Mouse (Mus musculus): ENCODE data around the gene Gm49601. TPM values are rescaled to one million over a fixed set of nuclear protein-coding genes. Genes with fewer than 3 reads are reported as not detected.

The Gm49601 gene
- polyA plus RNA-seq, 1 experiment, result not detected

- H3K27ac ChIP-seq (ENCODE audit: insufficient read depth, low read depth, low read length), result no peak overlapping the region
- TF ChIP-seq POLR2A (IDR thresholded peaks at IDR 0.05; ENCODE audit: borderline replicate concordance, low read depth, low read length), result no peak
- TF ChIP-seq CTCF (IDR thresholded peaks at IDR 0.05; ENCODE audit: low read depth, low read length), result peak; percentile 90
- no peaks in the 10 kb centered on the region for H3K4me1 ChIP-seq (ENCODE audit: control insufficient read depth, insufficient read depth, low read length)
- H3K4me3 ChIP-seq (ENCODE audit: insufficient read depth, low read length), result peak overlapping the region; percentile 29; the same call in 1 of the 2 replicates
Measured at GRCm38 (mm10) chr16:18617370-18618065, 8.7 kb downstream of the Gm49601 start.

- no peak overlapping the region for H3K27ac ChIP-seq (ENCODE audit: insufficient read depth, low read depth, low read length)
- TF ChIP-seq POLR2A (IDR thresholded peaks at IDR 0.05; ENCODE audit: borderline replicate concordance, low read depth, low read length) (no peak), CTCF (IDR thresholded peaks at IDR 0.05; ENCODE audit: low read depth, low read length) (no peak)
- no peak overlapping the region for H3K4me3 ChIP-seq (ENCODE audit: insufficient read depth, low read length)
- H3K4me1 ChIP-seq (ENCODE audit: control insufficient read depth, insufficient read depth, low read length), result no peaks in the 10 kb centered on the region
Measured at GRCm38 (mm10) chr16:18613301-18613700, 12.9 kb downstream of the Gm49601 start.

- H3K4me1 ChIP-seq (ENCODE audit: control insufficient read depth, insufficient read depth, low read length), result no peaks in the 10 kb centered on the region
- TF ChIP-seq CTCF (IDR thresholded peaks at IDR 0.05; ENCODE audit: low read depth, low read length), result no peak
- no peak for TF ChIP-seq POLR2A (IDR thresholded peaks at IDR 0.05; ENCODE audit: borderline replicate concordance, low read depth, low read length)
- no peak overlapping the region for H3K27ac ChIP-seq (ENCODE audit: insufficient read depth, low read depth, low read length)
- H3K4me3 ChIP-seq (ENCODE audit: insufficient read depth, low read length), result no peak overlapping the region
Measured at GRCm38 (mm10) chr16:18611752-18612151, 14.5 kb downstream of the Gm49601 start.

- TF ChIP-seq CTCF (IDR thresholded peaks at IDR 0.05; ENCODE audit: low read depth, low read length) (no peak), POLR2A (IDR thresholded peaks at IDR 0.05; ENCODE audit: borderline replicate concordance, low read depth, low read length) (no peak)
- no peak overlapping the region for H3K27ac ChIP-seq (ENCODE audit: insufficient read depth, low read depth, low read length)
- H3K4me1 ChIP-seq (ENCODE audit: control insufficient read depth, insufficient read depth, low read length), result no peaks in the 10 kb centered on the region
- H3K4me3 ChIP-seq (ENCODE audit: insufficient read depth, low read length), result no peak overlapping the region
Measured at GRCm38 (mm10) chr16:18609099-18609498, 17.1 kb downstream of the Gm49601 start.

GRCm38 (mm10) chr16:18608226-18608625 is 18.0 kb downstream of the Gm49601 start:
- TF ChIP-seq CTCF (IDR thresholded peaks at IDR 0.05; ENCODE audit: low read depth, low read length) (no peak), POLR2A (IDR thresholded peaks at IDR 0.05; ENCODE audit: borderline replicate concordance, low read depth, low read length) (no peak)
- no peak overlapping the region for H3K27ac ChIP-seq (ENCODE audit: insufficient read depth, low read depth, low read length)
- no peak overlapping the region for H3K4me3 ChIP-seq (ENCODE audit: insufficient read depth, low read length)
- no peaks in the 10 kb centered on the region for H3K4me1 ChIP-seq (ENCODE audit: control insufficient read depth, insufficient read depth, low read length)

- TF ChIP-seq CTCF (IDR thresholded peaks at IDR 0.05; ENCODE audit: low read depth, low read length) (no peak), POLR2A (IDR thresholded peaks at IDR 0.05; ENCODE audit: borderline replicate concordance, low read depth, low read length) (no peak)
- Histone ChIP-seq H3K27ac (ENCODE audit: insufficient read depth, low read depth, low read length) (no peak overlapping the region), H3K4me1 (ENCODE audit: control insufficient read depth, insufficient read depth, low read length) (no peaks in the 10 kb centered on the region), H3K4me3 (ENCODE audit: insufficient read depth, low read length) (no peak overlapping the region)
Measured at GRCm38 (mm10) chr16:18605705-18606104, 20.5 kb downstream of the Gm49601 start.

GRCm38 (mm10) chr16:18604267-18604701 is 21.9 kb downstream of the Gm49601 start:
- no peak overlapping the region for H3K4me3 ChIP-seq (ENCODE audit: insufficient read depth, low read length)
- no peak overlapping the region for H3K27ac ChIP-seq (ENCODE audit: insufficient read depth, low read depth, low read length)
- H3K4me1 ChIP-seq (ENCODE audit: control insufficient read depth, insufficient read depth, low read length), result no peaks in the 10 kb centered on the region
- TF ChIP-seq CTCF (IDR thresholded peaks at IDR 0.05; ENCODE audit: low read depth, low read length) (no peak), POLR2A (IDR thresholded peaks at IDR 0.05; ENCODE audit: borderline replicate concordance, low read depth, low read length) (no peak)

GRCm38 (mm10) chr16:18601447-18601846 is 24.8 kb downstream of the Gm49601 start:
- TF ChIP-seq CTCF (IDR thresholded peaks at IDR 0.05; ENCODE audit: low read depth, low read length) (no peak), POLR2A (IDR thresholded peaks at IDR 0.05; ENCODE audit: borderline replicate concordance, low read depth, low read length) (no peak)
- no peaks in the 10 kb centered on the region for H3K4me1 ChIP-seq (ENCODE audit: control insufficient read depth, insufficient read depth, low read length)
- H3K4me3 ChIP-seq (ENCODE audit: insufficient read depth, low read length), result no peak overlapping the region
- no peak overlapping the region for H3K27ac ChIP-seq (ENCODE audit: insufficient read depth, low read depth, low read length)

- no peaks in the 10 kb centered on the region for H3K4me1 ChIP-seq (ENCODE audit: control insufficient read depth, insufficient read depth, low read length)
- H3K4me3 ChIP-seq (ENCODE audit: insufficient read depth, low read length), result no peak overlapping the region
- no peak for TF ChIP-seq CTCF (IDR thresholded peaks at IDR 0.05; ENCODE audit: low read depth, low read length)
- TF ChIP-seq POLR2A (IDR thresholded peaks at IDR 0.05; ENCODE audit: borderline replicate concordance, low read depth, low read length), result no peak
Measured at GRCm38 (mm10) chr16:18598006-18598405, 28.2 kb downstream of the Gm49601 start.

GRCm38 (mm10) chr16:18596255-18596654 is 30.0 kb downstream of the Gm49601 start:
- TF ChIP-seq CTCF (IDR thresholded peaks at IDR 0.05; ENCODE audit: low read depth, low read length) (no peak), POLR2A (IDR thresholded peaks at IDR 0.05; ENCODE audit: borderline replicate concordance, low read depth, low read length) (no peak)
- Histone ChIP-seq H3K4me1 (ENCODE audit: control insufficient read depth, insufficient read depth, low read length) (no peaks in the 10 kb centered on the region), H3K27ac (ENCODE audit: insufficient read depth, low read depth, low read length) (no peak overlapping the region), H3K4me3 (ENCODE audit: insufficient read depth, low read length) (no peak overlapping the region)

More at GRCm38 (mm10) chr16:18598006-18598405, 28.2 kb downstream of the Gm49601 start:
- no peak overlapping the region for H3K27ac ChIP-seq (ENCODE audit: insufficient read depth, low read depth, low read length)
